Mouse (Mus musculus) intestine, embryonic 16.5 days (tissue): ENCODE data around the gene Sds. TPM values are rescaled to one million over a fixed set of nuclear protein-coding genes. Genes with fewer than 3 reads are reported as not detected.

Experiments used
- polyA plus RNA-seq: library from polyadenylated mRNA; unstranded; fragments of >200 nt; fragmentation: Nextera tagmentation; extraction: Ambion mirVana; gene quantifications from 2 replicates; pipeline ENCODE4 v1.2.1, GENCODE M21; 2015

Gene Sds
- polyA plus RNA-seq, 1 experiment from 2014 or later, result 0.37 TPM

Other genes with a start within 250 kb of the Sds start
- not detected in 2 replicates for gene Lhx5, start 44.8 kb upstream of the Sds start, polyA plus RNA-seq
- gene Sdsl, start 3.7 kb upstream of the Sds start, polyA plus RNA-seq, result 19.9 and 20.2 TPM in 2 replicates
- 43.9 and 46.9 TPM in 2 replicates for gene Plbd2, start 27.1 kb downstream of the Sds start, polyA plus RNA-seq
- 6.9 and 7.6 TPM in 2 replicates for gene Slc8b1, start 34.6 kb downstream of the Sds start, polyA plus RNA-seq
- 21.4 and 23.9 TPM in 2 replicates for gene Tpcn1, start 112.1 kb downstream of the Sds start, polyA plus RNA-seq
- gene Iqcd, start 112.5 kb downstream of the Sds start, polyA plus RNA-seq, result 0.17 and 0.27 TPM in 2 replicates
- 12.7 and 12.8 TPM in 2 replicates for gene Rita1, start 136.1 kb downstream of the Sds start, polyA plus RNA-seq
- 50.8 and 51.4 TPM in 2 replicates for gene Ddx54, start 136.2 kb downstream of the Sds start, polyA plus RNA-seq
- gene Cfap73, start 157.7 kb downstream of the Sds start, polyA plus RNA-seq, result 0.24 TPM in 1 of 2 replicates, not detected in the other
- 1.8 and 1.9 TPM in 2 replicates for gene Rasal1, start 172.3 kb downstream of the Sds start, polyA plus RNA-seq
- 2.2 and 3.0 TPM in 2 replicates for gene Dtx1, start 235.4 kb downstream of the Sds start, polyA plus RNA-seq